Mouse (Mus musculus): ENCODE data around the gene Tiam1.

The Tiam1 gene

GRCm38 (mm10) chr16:89912686-89913375, 230.7 kb downstream of the Tiam1 start:
- no peak for DNase-seq (ENCODE audit: low read depth, low spot score)

GRCm38 (mm10) chr16:89909393-89910068, 234.0 kb downstream of the Tiam1 start:
- DNase-seq (ENCODE audit: low read depth, low spot score): no peak

GRCm38 (mm10) chr16:89907651-89908050, 235.9 kb downstream of the Tiam1 start:
- no peak for DNase-seq (ENCODE audit: low read depth, low spot score)

- DNase-seq (ENCODE audit: low read depth, low spot score): no peak
Observed at GRCm38 (mm10) chr16:89906909-89907308, 236.7 kb downstream of the Tiam1 start.

GRCm38 (mm10) chr16:89905730-89906305, 237.8 kb downstream of the Tiam1 start:
- DNase-seq (ENCODE audit: low read depth, low spot score): no peak

GRCm38 (mm10) chr16:89904121-89904520, 239.4 kb downstream of the Tiam1 start:
- no peak for DNase-seq (ENCODE audit: low read depth, low spot score)

GRCm38 (mm10) chr16:89902578-89903304, 240.8 kb downstream of the Tiam1 start:
- DNase-seq (ENCODE audit: low read depth, low spot score): no peak

- no peak for DNase-seq (ENCODE audit: low read depth, low spot score)
Observed at GRCm38 (mm10) chr16:89900681-89901080, 242.9 kb downstream of the Tiam1 start.

GRCm38 (mm10) chr16:89899192-89899591, 244.4 kb downstream of the Tiam1 start:
- DNase-seq (ENCODE audit: low read depth, low spot score): no peak

GRCm38 (mm10) chr16:89898299-89898625, 245.3 kb downstream of the Tiam1 start:
- no peak for DNase-seq (ENCODE audit: low read depth, low spot score)

- peak; percentile 46 for DNase-seq (ENCODE audit: low read depth, low spot score)
Observed at GRCm38 (mm10) chr16:89897547-89898298, 245.8 kb downstream of the Tiam1 start.

- DNase-seq (ENCODE audit: low read depth, low spot score): no peak
Observed at GRCm38 (mm10) chr16:89896885-89897546, 246.6 kb downstream of the Tiam1 start.

- no peak for DNase-seq (ENCODE audit: low read depth, low spot score)
Observed at GRCm38 (mm10) chr16:89896392-89896791, 247.2 kb downstream of the Tiam1 start.

GRCm38 (mm10) chr16:89895283-89895682, 248.3 kb downstream of the Tiam1 start:
- no peak for DNase-seq (ENCODE audit: low read depth, low spot score)

GRCm38 (mm10) chr16:89894816-89895215, 248.8 kb downstream of the Tiam1 start:
- no peak for DNase-seq (ENCODE audit: low read depth, low spot score)

- no peak for DNase-seq (ENCODE audit: low read depth, low spot score)
Observed at GRCm38 (mm10) chr16:89890515-89891189, 252.9 kb downstream of the Tiam1 start.

- DNase-seq (ENCODE audit: low read depth, low spot score): no peak
Observed at GRCm38 (mm10) chr16:89889890-89890462, 253.6 kb downstream of the Tiam1 start.

GRCm38 (mm10) chr16:89886561-89886960, 257.0 kb downstream of the Tiam1 start:
- DNase-seq (ENCODE audit: low read depth, low spot score): no peak

GRCm38 (mm10) chr16:89885661-89886060, 257.9 kb downstream of the Tiam1 start:
- DNase-seq (ENCODE audit: low read depth, low spot score): no peak

GRCm38 (mm10) chr16:89883897-89884296, 259.7 kb downstream of the Tiam1 start:
- DNase-seq (ENCODE audit: low read depth, low spot score): no peak
